Mouse (Mus musculus) kidney, adult 2 months (tissue): ENCODE measurements around the gene Hlf. TPM values are rescaled to one million over a fixed set of nuclear protein-coding genes. Genes with fewer than 3 reads are reported as not detected.
A peak's percentile ranks its signal among the peaks of the same experiment; 100 is the strongest.

Source experiments
- DNase-seq: peaks from one replicate; pipeline ENCODE4 v3.0.0; 2021
- H3K27ac ChIP-seq: fragments of 200-500 bp; 2 replicates; pipeline ENCODE4 v1.5.1; 2012; ENCODE audit warnings: low read depth, low read length, control low read depth, inconsistent platforms; ENCODE audit not compliant: insufficient read depth
- H3K27me3 ChIP-seq: fragments of 200-500 bp; replicated peaks from 2 replicates; pipeline ENCODE4 v1.6.1; 2012; ENCODE audit warnings: mild to moderate bottlenecking, moderate library complexity, low read length, inconsistent platforms; ENCODE audit not compliant: control insufficient read depth, insufficient read depth
- H3K36me3 ChIP-seq: fragments of 200-500 bp; 2 replicates; pipeline ENCODE4 v1.6.1; 2012; ENCODE audit warnings: mild to moderate bottlenecking, moderate library complexity, low read length, inconsistent platforms; ENCODE audit not compliant: control insufficient read depth, insufficient read depth
- H3K4me1 ChIP-seq: fragments of 200-500 bp; 2 replicates; pipeline ENCODE4 v1.6.1; 2011; ENCODE audit warnings: low read length; ENCODE audit not compliant: control insufficient read depth, insufficient read depth
- H3K4me3 ChIP-seq: fragments of 200-500 bp; 2 replicates; pipeline ENCODE4 v1.5.1; 2011; ENCODE audit warnings: mild to moderate bottlenecking, low read depth, low read length, control low read depth; ENCODE audit not compliant: insufficient read depth
- CTCF ChIP-seq: fragments of 200-500 bp; conservative IDR thresholded peaks from 2 replicates; pipeline ENCODE4 v1.5.1; 2011; ENCODE audit warnings: low read depth, mild to moderate bottlenecking, control low read depth, low read length, moderate library complexity, mixed read lengths; ENCODE audit not compliant: insufficient read depth, insufficient read length
- POLR2A ChIP-seq: fragments of 200-500 bp; IDR thresholded peaks from one replicate; pipeline ENCODE4 v1.6.1; 2011; ENCODE audit warnings: low read depth, low read length, control low read depth
- WGBS: fragments of 180-500 bp; shearing (Covaris S2); methylation state at CpG from one replicate; pipeline ENCODE4 v1.1.7; 2018; 5-methylcytosine and 5-hydroxymethylcytosine counted together
- polyA plus RNA-seq: library from polyadenylated mRNA; depleted of rRNA; stranded (reverse); fragments of >200 nt; gene quantifications from 2 replicates; pipeline ENCODE4 v1.2.3, GENCODE M21; 2012

Hlf gene
- polyA plus RNA-seq, 1 experiment = 36.5 TPM

- 56% methylated on average over 5 of the region's 5 CpGs for WGBS
- Histone ChIP-seq H3K4me1 (peaks cover 12% of the 10 kb centered on the region; the same call in 1 of the 2 replicates), H3K27ac (peak overlapping the region; percentile 74), H3K4me3 (no peak overlapping the region), H3K27me3 (no peaks in the 10 kb centered on the region), H3K36me3 (peaks cover 1% of the 10 kb centered on the region; the same call in 1 of the 2 replicates)
- TF ChIP-seq POLR2A = no peak
- TF ChIP-seq CTCF = no peak
- peak; percentile 94 for DNase-seq
These were observed 48.4 kb downstream of the Hlf start for GRCm38 (mm10) chr11:90342267-90342666.

GRCm38 (mm10) chr11:90340836-90341235 is 49.9 kb downstream of the Hlf start:
- H3K27ac ChIP-seq = no peak overlapping the region
- WGBS = 92% methylated on average over 13 of the region's 13 CpGs
- no peak for TF ChIP-seq POLR2A
- TF ChIP-seq CTCF = no peak
- peaks cover 12% of the 10 kb centered on the region; the same call in 1 of the 2 replicates for H3K4me1 ChIP-seq
- DNase-seq = no peak
- H3K27me3 ChIP-seq = no peaks in the 10 kb centered on the region
- H3K4me3 ChIP-seq = no peak overlapping the region
- peaks cover 1% of the 10 kb centered on the region; the same call in 1 of the 2 replicates for H3K36me3 ChIP-seq

- no peaks in the 10 kb centered on the region for H3K27me3 ChIP-seq
- H3K4me3 ChIP-seq = no peak overlapping the region
- no peaks in the 10 kb centered on the region for H3K4me1 ChIP-seq
- peaks cover 1% of the 10 kb centered on the region; the same call in 1 of the 2 replicates for H3K36me3 ChIP-seq
- DNase-seq = no peak
- TF ChIP-seq POLR2A (no peak), CTCF (no peak)
- WGBS = 72% methylated on average over 1 of the region's 1 CpGs
- H3K27ac ChIP-seq = no peak overlapping the region
These were observed 55.9 kb downstream of the Hlf start for GRCm38 (mm10) chr11:90334816-90335215.

GRCm38 (mm10) chr11:90332737-90333136 is 58.0 kb downstream of the Hlf start:
- H3K4me3 ChIP-seq = no peak overlapping the region
- no peaks in the 10 kb centered on the region for H3K36me3 ChIP-seq
- no peaks in the 10 kb centered on the region for H3K27me3 ChIP-seq
- 84% methylated on average over 4 of the region's 4 CpGs for WGBS
- DNase-seq = no peak
- TF ChIP-seq CTCF = no peak
- TF ChIP-seq POLR2A = no peak
- H3K4me1 ChIP-seq = no peaks in the 10 kb centered on the region
- no peak overlapping the region for H3K27ac ChIP-seq

- no peak for DNase-seq
- TF ChIP-seq CTCF = no peak
- TF ChIP-seq POLR2A = no peak
- Histone ChIP-seq H3K27ac (no peak overlapping the region), H3K36me3 (no peaks in the 10 kb centered on the region), H3K4me1 (no peaks in the 10 kb centered on the region), H3K27me3 (no peaks in the 10 kb centered on the region), H3K4me3 (no peak overlapping the region)
- 80% methylated on average over 9 of the region's 9 CpGs for WGBS
These were observed 60.4 kb downstream of the Hlf start for GRCm38 (mm10) chr11:90330202-90330694.

- WGBS = 67% methylated on average over 1 of the region's 1 CpGs
- no peak overlapping the region for H3K27ac ChIP-seq
- H3K4me3 ChIP-seq = no peak overlapping the region
- TF ChIP-seq CTCF = no peak
- TF ChIP-seq POLR2A = no peak
- H3K4me1 ChIP-seq = no peaks in the 10 kb centered on the region
- no peaks in the 10 kb centered on the region for H3K27me3 ChIP-seq
- DNase-seq = no peak
- no peaks in the 10 kb centered on the region for H3K36me3 ChIP-seq
These were observed 63.9 kb downstream of the Hlf start for GRCm38 (mm10) chr11:90326836-90327235.

GRCm38 (mm10) chr11:90326146-90326545 is 64.5 kb downstream of the Hlf start:
- Histone ChIP-seq H3K4me3 (no peak overlapping the region), H3K27ac (no peak overlapping the region), H3K27me3 (no peaks in the 10 kb centered on the region), H3K36me3 (no peaks in the 10 kb centered on the region), H3K4me1 (0 out of 2 replicates have a peak, but pooled peaks cover 2% of the 10 kb centered on the region)
- WGBS = 94% methylated on average over 5 of the region's 5 CpGs
- no peak for TF ChIP-seq CTCF
- no peak for TF ChIP-seq POLR2A
- no peak for DNase-seq
